Comparison of ENCODE assay signal across 12 mouse cellular contexts in genomic region chr10:86381922-86382260, GRCm38 (mm10).
"Had no signal": no experiment of that assay in that cellular context is flagged by ENCODE, and none has a peak within 500 bp of the region (broad histone marks: within the 10 kb centered on the region; RNA-seq: fewer than 3 reads in every experiment).

No protein-coding gene starts in this region.

- ATAC-seq: lung, postnatal 0 days; midbrain, embryonic 13.5 days had no signal

- H3K9me3 ChIP-seq: limb, embryonic 10.5 days; liver, embryonic 15.5 days; midbrain, embryonic 13.5 days had no signal

- H3K27me3 ChIP-seq: liver, embryonic 15.5 days; midbrain, embryonic 13.5 days had no signal

- DNase-seq: kidney, adult 2 months; kidney, postnatal 25 days; lung, adult 2 months; lung, postnatal 36 days; right cerebral cortex, postnatal 14 days; thymus, postnatal 4 days had no signal

- H3K27ac ChIP-seq: left cerebral cortex, adult 2 months; limb, embryonic 10.5 days; liver, embryonic 15.5 days; midbrain, embryonic 13.5 days had no signal

- H3K4me3 ChIP-seq: left cerebral cortex, adult 2 months; limb, embryonic 10.5 days; liver, embryonic 15.5 days; midbrain, embryonic 13.5 days had no signal

- H3K4me1 ChIP-seq: liver, embryonic 15.5 days; midbrain, embryonic 13.5 days had no signal

- H3K36me3 ChIP-seq: limb, embryonic 10.5 days; liver, embryonic 15.5 days; midbrain, embryonic 13.5 days had no signal

- H3K4me2 ChIP-seq: liver, embryonic 11.5 days; liver, embryonic 15.5 days; midbrain, embryonic 13.5 days had no signal

- H3K9ac ChIP-seq: liver, embryonic 15.5 days; midbrain, embryonic 13.5 days had no signal
